ENCODE assay signal across 15 mouse cellular contexts in the genomic region with DNA sequence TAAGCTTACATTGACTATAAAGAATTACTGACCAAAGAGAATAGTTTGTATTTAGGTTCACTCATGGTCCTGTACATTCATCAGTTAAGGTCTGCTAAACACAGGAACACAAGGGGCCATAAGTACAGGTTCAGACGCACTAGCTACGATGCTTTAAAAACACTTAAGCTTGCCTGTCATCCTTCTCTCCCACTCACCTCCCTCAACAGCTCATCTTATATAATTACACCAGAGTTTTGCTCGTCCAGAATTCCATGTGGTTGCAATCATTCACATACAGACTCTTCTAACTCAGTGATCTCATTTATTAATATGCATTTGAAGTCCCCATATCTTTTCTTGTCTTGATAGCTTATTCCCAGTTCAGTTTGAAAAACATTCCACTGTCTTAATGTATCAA.
"Had no signal": no experiment of that assay in that cellular context is flagged by ENCODE, and none has a peak within 500 bp of the region (broad histone marks: within the 10 kb centered on the region; RNA-seq: fewer than 3 reads in every experiment).

No protein-coding gene starts in this region.

- ATAC-seq: hindbrain, postnatal 0 days; intestine, embryonic 16.5 days; liver, embryonic 12.5 days had no signal

- DNase-seq: gastrocnemius, postnatal 14 days; gastrocnemius, postnatal 36 days; heart, adult 11 months; heart, adult 2 months; heart, postnatal 14 days; heart, postnatal 36 days; kidney, adult 11 months; kidney, adult 2 months; kidney, adult 9 months; kidney, postnatal 14 days; kidney, postnatal 36 days; left cerebral cortex, postnatal 4 days had no signal
